In the genomic region with DNA sequence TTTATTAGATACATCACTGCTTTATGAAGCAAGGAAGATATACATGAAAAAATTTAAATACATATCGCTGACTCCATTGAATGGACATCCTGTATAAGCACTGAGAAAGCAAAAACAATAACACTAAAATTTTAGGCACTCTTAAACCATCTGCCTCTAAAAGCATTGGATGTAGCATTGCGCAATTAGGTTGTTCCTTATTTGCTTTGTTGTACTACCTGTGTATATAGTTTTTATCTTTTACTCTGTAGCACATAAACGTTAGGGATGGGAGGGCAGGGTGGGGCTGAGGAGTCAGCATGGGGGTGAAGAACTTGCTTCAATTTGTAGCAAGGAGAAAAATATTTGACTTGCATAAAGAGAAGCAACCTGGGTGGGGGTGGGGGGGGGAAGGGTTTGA, we compare ENCODE assay signal across 15 mouse cellular contexts. TPM values are rescaled to one million over a fixed set of nuclear protein-coding genes. Genes with fewer than 3 reads are reported as not detected.
A peak's percentile ranks its signal among the peaks of the same experiment; 100 is the strongest.
DNase-seq lines count a peak whose midpoint lies in the region; ATAC-seq and TF ChIP-seq lines count a peak whose summit lies in the region.
"Had no signal": no experiment of that assay in that cellular context is flagged by ENCODE, and none has a peak within 500 bp of the region (broad histone marks: within the 10 kb centered on the region; RNA-seq: fewer than 3 reads in every experiment).

No protein-coding gene starts in this region.

- no peak for DNase-seq in hindbrain, embryonic 10.5 days (ENCODE audit: low spot score)
- DNase-seq in forebrain, postnatal 0 days: no peak
- DNase-seq in B cell, adult 2 months: no peak
- DNase-seq: adrenal gland, postnatal 10 days; cerebellum, adult 9-11 months; kidney, adult 9 months; lung, postnatal 36 days; thymus, postnatal 14 days had no signal

- WGBS in hindbrain, embryonic 13.5 days: 79% methylated on average over 3 of the region's 3 CpGs
- WGBS in hindbrain, embryonic 10.5 days: 77% methylated on average over 3 of the region's 3 CpGs
- WGBS in midbrain, embryonic 12.5 days: 73% methylated on average over 3 of the region's 3 CpGs
- 63% methylated on average over 3 of the region's 3 CpGs for WGBS in midbrain, embryonic 15.5 days
- WGBS in forebrain, postnatal 0 days: 49% methylated on average over 3 of the region's 3 CpGs
- WGBS in neural tube, embryonic 13.5 days: 71% methylated on average over 3 of the region's 3 CpGs
- 81% methylated on average over 3 of the region's 3 CpGs for WGBS in kidney, embryonic 14.5 days

- H3K9ac ChIP-seq in hindbrain, embryonic 13.5 days: no peak overlapping the region
- H3K9ac ChIP-seq in midbrain, embryonic 12.5 days (replicated peaks): no peak overlapping the region
- H3K9ac ChIP-seq in midbrain, embryonic 15.5 days: no peak overlapping the region
- no peak overlapping the region for H3K9ac ChIP-seq in forebrain, postnatal 0 days
- H3K9ac ChIP-seq in neural tube, embryonic 13.5 days: no peak overlapping the region
- no peak overlapping the region for H3K9ac ChIP-seq in kidney, embryonic 14.5 days (ENCODE audit: low read depth, low read length)

- no peak overlapping the region for H3K27ac ChIP-seq in hindbrain, embryonic 13.5 days
- H3K27ac ChIP-seq in hindbrain, embryonic 10.5 days: no peak overlapping the region
- H3K27ac ChIP-seq in midbrain, embryonic 12.5 days (replicated peaks): no peak overlapping the region
- no peak overlapping the region for H3K27ac ChIP-seq in midbrain, embryonic 15.5 days
- no peak overlapping the region for H3K27ac ChIP-seq in forebrain, postnatal 0 days (ENCODE audit: low read depth, low read length)
- H3K27ac ChIP-seq in neural tube, embryonic 13.5 days (replicated peaks): no peak overlapping the region
- H3K27ac ChIP-seq in kidney, embryonic 14.5 days (ENCODE audit: low read depth, low read length): no peak overlapping the region
- H3K27ac ChIP-seq: heart, embryonic 10.5 days; layer of hippocampus, adult 2 months had no signal

- TF ChIP-seq CTCF in forebrain, postnatal 0 days (IDR thresholded peaks at IDR 0.05; ENCODE audit: low read depth): no peak

- H3K27me3 ChIP-seq in hindbrain, embryonic 13.5 days: no peaks in the 10 kb centered on the region
- H3K27me3 ChIP-seq in hindbrain, embryonic 10.5 days (ENCODE audit: insufficient read depth, poor library complexity, severe bottlenecking): no peaks in the 10 kb centered on the region
- no peaks in the 10 kb centered on the region for H3K27me3 ChIP-seq in midbrain, embryonic 12.5 days
- H3K27me3 ChIP-seq in midbrain, embryonic 15.5 days (replicated peaks): no peaks in the 10 kb centered on the region
- H3K27me3 ChIP-seq in forebrain, postnatal 0 days (ENCODE audit: insufficient read depth, low read length): no peaks in the 10 kb centered on the region
- no peaks in the 10 kb centered on the region for H3K27me3 ChIP-seq in neural tube, embryonic 13.5 days
- no peaks in the 10 kb centered on the region for H3K27me3 ChIP-seq in kidney, embryonic 14.5 days (ENCODE audit: control insufficient read depth, insufficient read depth, low read length)

- H3K4me1 ChIP-seq in hindbrain, embryonic 13.5 days (replicated peaks): peaks cover 49% of the 10 kb centered on the region
- H3K4me1 ChIP-seq in hindbrain, embryonic 10.5 days (replicated peaks): peaks cover 72% of the 10 kb centered on the region
- peaks cover 48% of the 10 kb centered on the region for H3K4me1 ChIP-seq in midbrain, embryonic 12.5 days
- peaks cover 46% of the 10 kb centered on the region for H3K4me1 ChIP-seq in midbrain, embryonic 15.5 days
- H3K4me1 ChIP-seq in forebrain, postnatal 0 days (ENCODE audit: insufficient read depth): peaks cover 3% of the 10 kb centered on the region; the same call in 1 of the 2 replicates
- H3K4me1 ChIP-seq in neural tube, embryonic 13.5 days (replicated peaks): peaks cover 52% of the 10 kb centered on the region
- peaks cover 12% of the 10 kb centered on the region; the same call in 1 of the 2 replicates for H3K4me1 ChIP-seq in kidney, embryonic 14.5 days (ENCODE audit: control insufficient read depth, insufficient read depth, low read length)

- no peak overlapping the region for H3K4me3 ChIP-seq in hindbrain, embryonic 13.5 days
- no peak overlapping the region for H3K4me3 ChIP-seq in hindbrain, embryonic 10.5 days
- H3K4me3 ChIP-seq in midbrain, embryonic 12.5 days: no peak overlapping the region
- H3K4me3 ChIP-seq in midbrain, embryonic 15.5 days: no peak overlapping the region
- H3K4me3 ChIP-seq in forebrain, postnatal 0 days (ENCODE audit: low read depth, low read length): peak overlapping the region; percentile 22
- H3K4me3 ChIP-seq in neural tube, embryonic 13.5 days: 0 out of 2 replicates have a peak overlapping the region, but pooled peaks have one; percentile 11
- H3K4me3 ChIP-seq in kidney, embryonic 14.5 days (ENCODE audit: low read length): no peak overlapping the region
- H3K4me3 ChIP-seq: heart, embryonic 10.5 days; layer of hippocampus, adult 2 months had no signal

- peak overlapping the region; percentile 45 for H3K4me2 ChIP-seq in hindbrain, embryonic 13.5 days
- H3K4me2 ChIP-seq in midbrain, embryonic 12.5 days (replicated peaks): peak overlapping the region; percentile 91; the same call in 1 of the 2 replicates
- no peak overlapping the region; the same call in 1 of the 2 replicates for H3K4me2 ChIP-seq in midbrain, embryonic 15.5 days
- peak overlapping the region; percentile 39 for H3K4me2 ChIP-seq in forebrain, postnatal 0 days (ENCODE audit: low read depth)
- peak overlapping the region; percentile 71 for H3K4me2 ChIP-seq in neural tube, embryonic 13.5 days
- no peak overlapping the region for H3K4me2 ChIP-seq in kidney, embryonic 14.5 days (replicated peaks; ENCODE audit: low read depth, low read length)

- H3K36me3 ChIP-seq in hindbrain, embryonic 13.5 days: no peaks in the 10 kb centered on the region
- peaks cover 21% of the 10 kb centered on the region for H3K36me3 ChIP-seq in hindbrain, embryonic 10.5 days
- H3K36me3 ChIP-seq in midbrain, embryonic 12.5 days: no peaks in the 10 kb centered on the region
- H3K36me3 ChIP-seq in midbrain, embryonic 15.5 days (replicated peaks): no peaks in the 10 kb centered on the region
- no peaks in the 10 kb centered on the region for H3K36me3 ChIP-seq in forebrain, postnatal 0 days (ENCODE audit: insufficient read depth)
- H3K36me3 ChIP-seq in neural tube, embryonic 13.5 days: 0 out of 2 replicates have a peak, but pooled peaks cover 6% of the 10 kb centered on the region
- peaks cover 10% of the 10 kb centered on the region; the same call in 1 of the 2 replicates for H3K36me3 ChIP-seq in kidney, embryonic 14.5 days (ENCODE audit: control insufficient read depth, insufficient read depth, low read length)

- no peaks in the 10 kb centered on the region for H3K9me3 ChIP-seq in hindbrain, embryonic 13.5 days
- no peaks in the 10 kb centered on the region for H3K9me3 ChIP-seq in hindbrain, embryonic 10.5 days
- H3K9me3 ChIP-seq in midbrain, embryonic 12.5 days: no peaks in the 10 kb centered on the region
- no peaks in the 10 kb centered on the region for H3K9me3 ChIP-seq in midbrain, embryonic 15.5 days
- H3K9me3 ChIP-seq in forebrain, postnatal 0 days (ENCODE audit: low read length): no peaks in the 10 kb centered on the region
- H3K9me3 ChIP-seq in neural tube, embryonic 13.5 days: no peaks in the 10 kb centered on the region
- H3K9me3 ChIP-seq in kidney, embryonic 14.5 days (ENCODE audit: control insufficient read depth, low read length): no peaks in the 10 kb centered on the region
- H3K9me3 ChIP-seq: heart, embryonic 10.5 days had no signal

- no peak for ATAC-seq in hindbrain, embryonic 13.5 days (ENCODE audit: low FRiP score)
- ATAC-seq in midbrain, embryonic 12.5 days (ENCODE audit: low FRiP score, low read depth): no peak
- no peak for ATAC-seq in midbrain, embryonic 15.5 days (replicated peaks)
- ATAC-seq in forebrain, postnatal 0 days: no peak
- ATAC-seq in neural tube, embryonic 13.5 days (ENCODE audit: low read depth): no peak
- no peak for ATAC-seq in kidney, embryonic 14.5 days (ENCODE audit: low FRiP score, low TSS enrichment)

RNA-seq across cellular contexts. Expression of gene Cdkn1b, which starts 4.1 kb away (rescaled TPM):
- polyA plus RNA-seq in hindbrain, embryonic 13.5 days (2015; fragmentation: Nextera tagmentation; extraction: Ambion mirVana): 27.1 and 27.2 TPM in 2 replicates
- polyA plus RNA-seq in hindbrain, embryonic 10.5 days (2016; fragmentation: Nextera tagmentation; extraction: Ambion mirVana): 17.2 and 17.7 TPM in 2 replicates
- polyA plus RNA-seq in midbrain, embryonic 12.5 days (2016; fragmentation: Nextera tagmentation; extraction: Ambion mirVana): 28.3 and 30.0 TPM in 2 replicates
- polyA plus RNA-seq in midbrain, embryonic 15.5 days (2015; fragmentation: Nextera tagmentation; extraction: Ambion mirVana): 24.4 and 25.3 TPM in 2 replicates
- total RNA-seq in forebrain, postnatal 0 days (2014; rRNA removed): 89.0 and 102 TPM in 2 replicates
- 36.0 and 44.0 TPM in 2 replicates for polyA plus RNA-seq in forebrain, postnatal 0 days (2015; fragmentation: Nextera tagmentation; extraction: Ambion mirVana)
- 21.7 and 24.1 TPM in 2 replicates for polyA plus RNA-seq in neural tube, embryonic 13.5 days (2015; fragmentation: Nextera tagmentation; extraction: Ambion mirVana)
- polyA plus RNA-seq in kidney, embryonic 14.5 days (2014; fragmentation: Nextera tagmentation; extraction: Ambion mirVana): 14.5 and 15.3 TPM in 2 replicates

RNA-seq across cellular contexts. Expression of gene Gpr19, which starts 25.9 kb away (rescaled TPM):
- polyA plus RNA-seq in hindbrain, embryonic 13.5 days (2015; fragmentation: Nextera tagmentation; extraction: Ambion mirVana): 39.0 and 45.1 TPM in 2 replicates
- 24.7 and 29.9 TPM in 2 replicates for polyA plus RNA-seq in hindbrain, embryonic 10.5 days (2016; fragmentation: Nextera tagmentation; extraction: Ambion mirVana)
- 42.4 and 42.7 TPM in 2 replicates for polyA plus RNA-seq in midbrain, embryonic 12.5 days (2016; fragmentation: Nextera tagmentation; extraction: Ambion mirVana)
- 40.1 and 44.0 TPM in 2 replicates for polyA plus RNA-seq in midbrain, embryonic 15.5 days (2015; fragmentation: Nextera tagmentation; extraction: Ambion mirVana)
- total RNA-seq in forebrain, postnatal 0 days (2014; rRNA removed): 33.2 and 34.5 TPM in 2 replicates
- polyA plus RNA-seq in forebrain, postnatal 0 days (2015; fragmentation: Nextera tagmentation; extraction: Ambion mirVana): 38.6 and 42.7 TPM in 2 replicates
- 37.1 and 39.1 TPM in 2 replicates for polyA plus RNA-seq in neural tube, embryonic 13.5 days (2015; fragmentation: Nextera tagmentation; extraction: Ambion mirVana)
- 12.1 and 13.1 TPM in 2 replicates for polyA plus RNA-seq in kidney, embryonic 14.5 days (2014; fragmentation: Nextera tagmentation; extraction: Ambion mirVana)

RNA-seq across cellular contexts. Expression of gene Apold1, which starts 57.3 kb away (rescaled TPM):
- 3.2 and 3.8 TPM in 2 replicates for polyA plus RNA-seq in hindbrain, embryonic 13.5 days (2015; fragmentation: Nextera tagmentation; extraction: Ambion mirVana)
- polyA plus RNA-seq in hindbrain, embryonic 10.5 days (2016; fragmentation: Nextera tagmentation; extraction: Ambion mirVana): 2.7 and 2.9 TPM in 2 replicates
- 3.6 and 3.9 TPM in 2 replicates for polyA plus RNA-seq in midbrain, embryonic 12.5 days (2016; fragmentation: Nextera tagmentation; extraction: Ambion mirVana)
- 3.9 and 4.4 TPM in 2 replicates for polyA plus RNA-seq in midbrain, embryonic 15.5 days (2015; fragmentation: Nextera tagmentation; extraction: Ambion mirVana)
- 8.7 TPM in 2 replicates for total RNA-seq in forebrain, postnatal 0 days (2014; rRNA removed)
- 5.9 and 6.2 TPM in 2 replicates for polyA plus RNA-seq in forebrain, postnatal 0 days (2015; fragmentation: Nextera tagmentation; extraction: Ambion mirVana)
- polyA plus RNA-seq in neural tube, embryonic 13.5 days (2015; fragmentation: Nextera tagmentation; extraction: Ambion mirVana): 3.0 and 4.6 TPM in 2 replicates
- 4.4 and 4.6 TPM in 2 replicates for polyA plus RNA-seq in kidney, embryonic 14.5 days (2014; fragmentation: Nextera tagmentation; extraction: Ambion mirVana)

Comparison
In these comparisons a context has a peak if more than half of its experiments do, and no peak if none do; other contexts are left out.
1. H3K4me2 ChIP-seq: peak in hindbrain, embryonic 13.5 days (single experiment), midbrain, embryonic 12.5 days (single experiment), forebrain, postnatal 0 days (single experiment) and neural tube, embryonic 13.5 days (single experiment); none in midbrain, embryonic 15.5 days (single experiment) and kidney, embryonic 14.5 days (single experiment).
2. H3K4me3 ChIP-seq: peak in forebrain, postnatal 0 days (single experiment) and neural tube, embryonic 13.5 days (single experiment); none in hindbrain, embryonic 13.5 days (single experiment), hindbrain, embryonic 10.5 days (single experiment), midbrain, embryonic 12.5 days (single experiment), midbrain, embryonic 15.5 days (single experiment) and kidney, embryonic 14.5 days (single experiment).